Mouse (Mus musculus) cerebral cortex, adult 2 months (tissue): Measurements from ENCODE around the gene Itgb1.

ENCODE experiments used
- WGBS: fragments of 180-500 bp; shearing (Covaris S2); methylation state at CpG from one replicate; pipeline ENCODE4 v1.1.7; 2018; 5-methylcytosine and 5-hydroxymethylcytosine counted together

Gene Itgb1

DNA sequence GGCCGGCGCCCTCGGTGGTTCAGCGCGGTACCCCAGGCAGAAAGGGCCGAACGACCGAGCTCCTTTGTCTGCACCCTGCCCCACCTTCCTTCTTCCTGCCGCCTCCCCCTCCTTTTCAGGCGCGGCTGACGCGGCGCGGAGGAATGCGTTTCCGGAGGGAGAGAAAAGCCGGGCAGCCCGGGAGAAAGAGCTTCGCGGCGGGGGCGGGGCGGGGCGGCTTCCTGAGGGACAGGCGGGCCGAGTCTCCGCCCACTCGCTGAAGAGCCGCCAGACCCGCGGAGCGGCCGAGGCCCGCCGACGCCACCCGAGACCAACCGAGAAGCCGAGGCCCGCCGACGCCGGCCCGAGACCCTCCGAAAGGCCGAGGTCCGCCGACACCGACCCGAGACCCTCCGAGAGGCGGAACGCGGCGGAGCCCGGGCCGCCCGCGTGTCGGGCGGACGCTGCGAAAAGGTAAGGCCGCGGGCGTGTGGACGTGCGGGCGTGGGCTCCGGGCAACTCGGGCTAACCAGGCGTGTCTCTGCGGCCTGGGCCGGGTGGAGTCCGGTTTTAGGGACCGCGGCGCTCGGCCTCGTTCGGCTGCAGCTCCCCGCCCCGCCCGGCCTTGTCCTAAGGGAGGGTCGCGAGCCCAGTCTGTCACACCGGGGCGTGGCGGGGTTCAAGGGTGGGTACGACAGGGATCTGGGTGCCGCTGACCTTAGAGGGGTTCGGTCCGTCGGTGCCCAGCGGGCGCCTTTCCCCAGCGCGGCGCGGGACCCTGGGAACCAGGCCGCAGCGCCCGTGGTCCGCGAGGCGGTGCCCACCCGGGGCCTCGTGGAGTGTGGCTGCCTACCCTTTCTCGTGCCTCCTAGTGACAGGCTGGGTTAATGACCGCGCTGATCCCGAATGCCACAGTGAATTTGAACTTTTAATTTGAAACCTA lies at the start of gene Itgb1:
Gene Itgb1 (plus strand): TSS at position 148 of the 922 bp plus-strand sequence.
- under 1% methylated on average over 110 of the region's 113 CpGs for WGBS

DNA sequence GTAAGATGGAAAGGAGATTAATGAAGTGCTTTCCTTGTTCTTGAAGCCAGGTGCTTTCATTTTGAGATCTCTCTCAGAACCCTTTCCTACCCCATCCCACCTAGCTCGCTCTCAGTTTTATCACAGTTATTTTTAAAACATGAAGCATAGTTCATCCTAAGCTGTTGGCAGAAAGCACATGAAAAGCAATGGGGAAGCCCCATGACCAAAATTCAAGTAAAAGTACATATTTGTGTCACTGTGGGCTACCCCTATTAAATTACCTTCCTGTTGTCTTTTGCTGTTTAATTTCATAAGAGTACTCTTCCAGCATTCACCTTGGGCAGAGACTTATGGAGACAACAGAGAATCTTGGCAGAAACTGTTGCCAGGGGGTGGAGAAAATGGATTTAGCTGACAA lies 42.4 kb upstream of the Itgb1 start:
- WGBS: 77% methylated on average over 1 of the region's 1 CpGs

- 81% methylated on average over 5 of the region's 5 CpGs for WGBS
These were observed 39.0 kb upstream of the Itgb1 start for GRCm38 (mm10) chr8:128646456-128646855.

- WGBS: 70% methylated on average over 2 of the region's 2 CpGs
These were observed 35.1 kb upstream of the Itgb1 start for GRCm38 (mm10) chr8:128650331-128650855.

DNA sequence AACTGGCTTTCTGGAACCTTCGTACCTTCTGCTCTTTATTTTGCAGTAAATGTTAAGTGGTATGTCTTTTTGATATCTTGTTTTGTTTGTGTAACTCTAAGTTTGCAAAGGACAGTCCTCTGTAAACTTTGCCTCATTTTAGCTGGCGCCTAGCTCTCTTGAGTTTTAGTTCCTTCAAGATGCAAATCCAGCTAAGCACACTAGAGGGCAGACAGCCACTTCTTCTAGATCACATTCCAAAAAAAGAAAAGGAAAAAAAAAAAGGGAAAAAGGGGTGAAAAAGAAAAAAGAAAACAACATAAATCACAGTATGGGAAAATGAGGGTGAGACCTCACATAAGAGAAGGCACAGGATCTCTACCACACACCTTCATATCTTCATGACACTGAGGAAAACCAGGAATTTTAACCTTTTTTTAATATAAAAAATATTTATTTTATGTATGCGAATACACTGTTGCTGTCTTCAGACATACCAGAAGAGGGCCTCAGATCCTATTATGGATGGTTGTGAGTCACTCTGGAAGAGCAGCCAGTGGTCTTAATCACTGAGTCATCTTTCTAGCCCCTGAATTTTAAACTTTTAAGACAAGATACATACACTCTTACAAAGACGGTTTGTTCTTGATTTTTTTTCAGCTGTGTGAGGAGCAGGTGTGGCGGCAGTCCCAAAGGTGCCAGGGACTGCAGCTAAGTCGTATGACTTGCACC lies 32.9 kb upstream of the Itgb1 start:
- WGBS: 40% methylated on average over 6 of the region's 6 CpGs

- 38% methylated on average over 5 of the region's 5 CpGs for WGBS
These were observed 31.7 kb upstream of the Itgb1 start for GRCm38 (mm10) chr8:128653642-128654364.

DNA sequence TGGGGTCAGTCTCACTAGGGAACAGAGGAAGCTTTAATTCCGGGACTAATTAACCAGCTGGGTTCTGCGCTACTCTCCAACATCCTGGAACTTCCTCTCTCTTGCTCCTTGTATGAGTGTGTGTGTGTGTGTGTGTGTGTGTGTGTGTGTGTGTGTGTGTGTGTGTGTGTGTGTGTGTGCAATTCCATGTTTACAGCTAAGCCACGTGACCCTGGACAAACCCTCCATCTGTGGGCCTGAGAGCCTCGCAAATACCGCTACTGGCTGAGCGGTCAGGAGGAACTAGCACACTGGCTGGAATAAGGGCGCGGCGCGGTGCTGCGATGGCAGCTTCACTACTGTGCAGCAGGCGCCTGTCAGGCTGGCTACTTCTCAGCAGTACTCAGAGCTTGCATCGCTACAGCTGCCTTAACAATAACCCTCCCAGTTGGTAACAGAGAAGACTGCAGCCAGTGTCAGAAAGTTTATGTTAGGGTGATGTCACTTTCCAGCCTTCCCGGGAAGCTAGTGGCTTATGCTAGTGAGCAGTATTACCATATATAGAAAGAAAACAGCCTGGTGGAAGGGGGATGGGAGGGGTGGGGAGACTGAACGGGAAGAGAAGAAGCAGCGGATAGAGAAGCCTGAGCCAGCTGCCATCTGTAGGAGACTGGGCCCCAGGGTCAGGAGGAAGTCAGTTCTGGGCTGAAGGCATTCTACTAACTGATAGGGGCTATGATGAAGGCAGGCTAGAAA lies 30.9 kb upstream of the Itgb1 start:
- WGBS: 2% methylated on average over 16 of the region's 16 CpGs

DNA sequence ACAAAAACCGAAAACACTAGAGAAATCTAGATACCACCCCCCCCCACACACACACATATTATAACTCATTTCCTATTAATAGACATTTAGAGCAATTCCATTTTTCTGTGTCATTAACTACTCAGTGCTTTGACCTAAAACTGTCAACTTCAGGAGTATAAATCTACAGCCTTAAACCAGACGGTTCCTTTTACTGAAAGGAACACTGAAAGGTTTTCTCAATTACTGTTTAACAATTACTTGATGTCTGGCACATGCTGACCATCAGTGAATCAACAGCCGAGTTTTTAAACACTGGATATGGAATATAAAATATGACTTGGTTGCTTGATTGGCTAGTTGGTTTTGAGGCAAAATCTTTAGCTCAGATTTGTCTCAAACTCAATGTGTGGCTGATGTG lies 23.3 kb upstream of the Itgb1 start:
- 70% methylated on average over 3 of the region's 3 CpGs for WGBS

GRCm38 (mm10) chr8:128662696-128663095 lies 22.8 kb upstream of the Itgb1 start:
- 97% methylated on average over 2 of the region's 2 CpGs for WGBS

GRCm38 (mm10) chr8:128663106-128663505 lies 22.3 kb upstream of the Itgb1 start:
- WGBS: 66% methylated on average over 2 of the region's 2 CpGs

- 85% methylated on average over 4 of the region's 4 CpGs for WGBS
These were observed 18.7 kb upstream of the Itgb1 start for GRCm38 (mm10) chr8:128666576-128667263.

GRCm38 (mm10) chr8:128671813-128672212 lies 13.6 kb upstream of the Itgb1 start:
- WGBS: 75% methylated on average over 1 of the region's 1 CpGs

- 69% methylated on average over 2 of the region's 2 CpGs for WGBS
These were observed 13.0 kb upstream of the Itgb1 start for GRCm38 (mm10) chr8:128672441-128672840.

DNA sequence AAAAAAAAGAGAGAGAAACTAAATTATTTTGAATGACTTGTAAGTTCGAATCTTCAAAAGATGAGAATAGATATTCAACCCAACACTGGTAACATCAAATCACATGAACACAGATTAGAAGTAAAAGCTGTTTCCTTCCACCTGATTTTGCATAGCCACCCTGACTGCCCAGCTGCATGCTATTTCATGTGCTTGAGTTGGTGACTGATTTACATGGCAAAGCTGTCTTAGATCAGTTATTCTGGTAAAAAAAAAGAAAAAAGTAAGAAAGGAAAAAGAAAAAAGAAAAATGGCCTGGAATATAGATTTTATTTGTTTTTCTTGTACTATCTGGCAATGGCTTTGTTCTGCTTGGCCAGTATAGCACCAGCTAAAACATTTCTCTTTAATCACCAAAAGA lies 12.5 kb upstream of the Itgb1 start:
- WGBS: 77% methylated on average over 1 of the region's 1 CpGs

DNA sequence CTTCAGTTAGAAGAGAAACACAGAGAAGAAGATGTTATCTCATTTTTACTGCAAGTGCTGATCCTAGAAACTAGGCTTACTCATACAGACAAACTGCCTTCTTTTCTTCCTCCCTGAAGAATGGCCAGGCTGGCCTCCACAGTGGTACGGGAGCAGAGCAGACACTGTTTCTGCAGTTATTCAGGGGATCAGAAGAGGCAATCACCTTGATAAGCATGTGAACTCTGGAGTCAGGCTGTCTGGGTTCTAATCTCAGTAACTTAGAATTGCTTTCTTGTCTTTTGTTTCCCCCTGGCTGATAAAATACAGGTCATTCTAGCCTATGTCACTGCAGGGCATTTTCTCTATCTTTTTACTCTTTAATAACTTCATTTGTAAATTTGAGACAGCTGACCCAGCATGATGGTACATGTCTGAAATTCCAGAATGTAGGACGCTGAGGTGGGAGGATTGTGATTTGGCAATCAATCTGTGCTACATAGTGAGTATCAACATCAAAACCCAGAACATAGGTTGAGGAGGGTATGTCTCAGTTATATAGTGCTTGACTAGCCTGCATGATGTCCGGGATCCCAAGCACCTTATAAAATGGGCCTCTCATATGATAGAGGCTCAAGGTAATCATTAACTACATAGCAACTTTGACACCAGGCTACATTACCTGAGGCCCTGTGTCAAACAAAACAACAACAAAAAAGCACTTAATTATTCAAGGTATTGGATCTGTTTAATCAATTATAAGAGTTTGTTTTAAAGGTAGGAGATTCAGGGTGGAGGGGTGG lies 9.4 kb upstream of the Itgb1 start:
- 96% methylated on average over 3 of the region's 3 CpGs for WGBS

DNA sequence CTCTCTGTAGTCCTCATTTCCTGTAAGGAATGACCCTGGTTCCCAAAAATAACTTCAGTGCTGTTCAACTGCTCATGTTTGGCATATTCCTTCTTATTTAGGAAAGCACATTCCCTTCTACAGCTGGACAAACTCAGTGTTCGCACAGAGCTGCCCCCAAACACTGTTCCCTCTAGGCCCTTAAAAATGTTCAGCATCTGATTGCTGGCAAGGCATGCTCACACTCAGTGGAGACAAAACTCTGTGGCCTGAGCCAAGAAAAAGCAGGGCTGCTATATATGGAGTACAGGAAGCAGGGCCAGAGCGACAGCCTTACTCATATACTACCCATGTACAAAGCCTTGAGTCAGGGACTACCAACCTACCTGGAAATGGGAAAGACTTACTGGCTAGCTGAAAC lies 5.5 kb upstream of the Itgb1 start:
- 33% methylated on average over 2 of the region's 2 CpGs for WGBS

DNA sequence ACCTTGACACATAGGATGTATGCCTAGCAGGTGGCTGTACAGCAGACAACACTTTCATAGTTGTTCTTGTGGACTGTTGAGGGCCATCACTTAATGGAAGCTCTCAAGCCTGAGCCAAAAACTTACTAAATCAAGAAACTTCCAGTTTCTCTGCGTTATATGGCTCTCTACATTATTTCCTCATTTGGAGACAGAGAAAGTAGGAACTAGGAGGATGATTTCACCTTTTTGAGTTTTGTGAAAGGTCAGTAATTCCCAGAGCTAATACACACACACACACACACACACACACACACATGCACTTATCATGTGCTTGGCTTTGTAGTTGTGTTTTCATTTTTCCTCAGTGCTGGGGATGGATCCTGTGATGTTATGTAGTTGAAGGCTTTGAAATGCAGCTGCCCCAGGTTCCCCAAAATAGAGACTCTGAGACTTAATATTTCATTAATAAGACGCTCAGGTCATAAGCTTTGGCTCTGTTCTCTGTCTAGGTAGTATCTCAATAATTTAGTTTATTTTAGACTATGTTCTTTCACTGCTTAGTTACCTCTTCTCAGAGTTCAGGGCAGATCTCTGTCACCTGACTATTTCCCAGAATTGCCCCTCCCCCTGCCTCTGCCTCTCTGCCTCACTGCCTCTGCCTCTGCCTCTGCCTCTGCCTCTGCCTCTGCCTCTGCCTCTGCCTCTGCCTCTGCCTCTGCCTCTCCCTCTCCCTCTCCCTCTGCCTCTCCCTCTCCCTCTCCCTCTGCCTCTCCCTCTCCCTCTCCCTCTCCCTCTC lies 4.7 kb upstream of the Itgb1 start:
- 85% methylated on average over 2 of the region's 2 CpGs for WGBS

DNA sequence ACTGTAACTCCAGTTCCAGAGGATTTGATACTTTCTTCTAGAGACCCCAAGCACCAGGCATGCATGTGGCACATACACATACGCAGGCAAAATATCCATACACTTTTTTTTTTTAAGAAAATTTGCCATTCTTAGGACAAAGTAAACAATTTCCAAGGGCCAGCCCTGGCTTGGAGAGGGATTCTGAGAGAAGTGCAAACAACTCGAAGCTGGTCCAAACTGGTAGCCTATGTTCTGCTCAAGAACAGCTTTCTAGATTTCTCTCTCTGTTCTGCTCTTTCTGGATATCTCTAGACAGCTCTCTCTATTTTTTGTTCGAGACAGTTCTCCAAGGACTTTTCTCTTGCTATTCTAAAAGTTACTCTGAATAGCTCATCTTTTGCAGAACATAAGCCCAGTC lies 3.5 kb upstream of the Itgb1 start:
- WGBS: 82% methylated on average over 3 of the region's 3 CpGs
